Mouse (Mus musculus) right cerebral cortex, postnatal 25 days (tissue): ENCODE measurements at regions not wholly inside any gene's neighbourhood (a gene's known extent, or its start where the extent isn't known, plus 50 kb on each side); places are given as distances from the start of the nearest gene placed in this dataset.
"Not testable (repeated sequence)": the region's sequence is repeated elsewhere in the genome, so short reads cannot be mapped to it uniquely, and the experiment has no call there.

Experiments
- DNase-seq: peaks from one replicate; pipeline ENCODE4 v3.0.0; 2022

DNA sequence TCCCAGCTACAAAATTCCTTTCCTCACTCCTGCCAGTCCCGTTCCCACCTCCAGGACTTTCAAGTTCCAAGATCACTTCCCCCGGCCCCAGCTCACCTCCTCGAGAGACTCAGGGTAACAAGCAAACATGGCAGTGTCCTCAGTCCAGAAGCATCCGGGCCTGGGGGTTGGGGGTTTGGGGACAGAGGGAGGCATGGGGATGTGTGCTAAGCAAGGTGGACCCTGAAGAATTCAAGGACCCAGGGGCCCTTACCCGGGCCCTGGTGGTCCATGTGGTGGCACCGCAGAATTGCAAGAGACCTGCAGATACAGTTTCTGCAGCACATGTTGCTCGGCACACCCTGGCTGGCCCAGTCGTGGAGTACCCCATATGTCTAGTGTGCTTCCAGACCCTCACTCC is 269.9 kb upstream of the Ube2e3 start:
- DNase-seq, result no peak

DNA sequence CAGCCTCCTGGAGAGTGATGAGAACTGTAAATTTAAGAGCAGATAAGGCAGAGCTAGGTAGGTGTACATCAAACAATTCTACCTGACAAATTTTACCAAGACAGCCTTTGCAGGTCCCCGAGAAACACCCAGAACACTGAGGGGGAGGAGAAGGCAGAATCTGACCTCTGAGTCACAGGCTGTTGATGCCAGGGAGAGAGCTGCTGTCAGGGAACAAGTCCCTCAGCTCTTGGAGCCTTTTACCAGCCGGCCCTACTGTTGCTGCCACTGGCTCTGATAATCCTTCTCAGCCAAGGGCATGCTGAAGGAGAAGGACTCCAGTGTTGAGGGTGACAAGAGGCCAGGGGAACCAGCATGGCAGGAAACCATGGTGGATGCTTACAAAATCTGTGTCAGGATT is 271.7 kb upstream of the Ube2e3 start:
- DNase-seq, result no peak

GRCm38 (mm10) chr2:78580013-78580412 is 287.9 kb upstream of the Ube2e3 start:
- DNase-seq, result no peak

DNA sequence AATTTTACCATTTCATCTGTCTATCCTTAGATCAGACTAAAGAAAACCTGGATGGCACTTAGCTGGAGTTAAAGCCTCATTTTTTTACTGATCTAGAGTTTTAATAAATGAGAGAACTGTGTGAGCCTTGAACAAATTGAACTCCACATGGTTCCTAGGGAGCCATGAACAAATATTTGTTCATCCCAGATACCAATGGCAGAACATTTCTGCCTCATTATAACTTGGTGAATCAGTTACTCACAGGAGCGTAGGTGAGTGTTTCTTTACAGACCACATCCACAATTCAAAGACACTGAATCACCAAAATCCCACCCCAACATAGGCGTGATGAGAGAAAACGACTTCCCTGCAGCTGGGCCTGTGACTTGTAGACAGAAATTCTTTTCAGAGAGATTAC is 295.4 kb upstream of the Ube2e3 start:
- DNase-seq, result no peak

DNA sequence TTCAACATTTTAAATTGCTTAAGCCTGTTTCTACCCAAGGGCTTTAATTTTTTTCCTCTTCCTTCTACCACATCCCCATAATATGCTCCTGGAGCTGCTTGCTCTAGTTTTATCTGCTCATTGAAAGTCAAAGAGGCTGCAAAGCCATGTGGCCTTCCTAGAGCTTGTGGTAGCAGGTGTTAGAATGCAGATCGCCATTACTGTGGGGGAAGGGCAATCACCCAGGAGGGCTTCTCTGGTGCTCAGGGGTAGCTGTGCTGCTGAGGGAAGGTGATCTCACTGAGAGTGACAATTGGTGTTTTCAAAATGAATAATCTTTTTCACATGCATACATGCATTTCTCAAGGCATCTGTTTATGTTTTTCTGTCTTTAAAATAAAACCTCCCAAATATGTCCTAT is 309.8 kb upstream of the Ube2e3 start:
- no peak for DNase-seq

DNA sequence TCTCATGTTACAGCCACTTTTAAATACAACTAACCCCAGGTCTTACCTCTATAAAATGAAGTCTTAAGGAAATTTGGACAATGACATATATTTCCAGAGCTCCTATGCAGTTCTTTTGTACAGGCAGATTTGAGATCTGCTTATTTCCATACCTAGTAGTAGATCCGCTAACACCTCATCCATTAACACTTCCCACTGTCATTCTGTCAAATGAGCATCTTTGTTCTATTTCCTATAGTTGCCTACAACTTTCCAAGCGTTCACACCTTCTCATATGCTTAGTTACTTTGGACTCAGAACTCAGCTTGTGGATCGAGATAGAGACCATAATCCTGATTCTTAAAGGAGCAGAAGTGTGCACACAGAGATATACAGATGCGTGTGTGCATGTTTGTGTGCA is 316.8 kb upstream of the Ube2e3 start:
- no peak for DNase-seq

DNA sequence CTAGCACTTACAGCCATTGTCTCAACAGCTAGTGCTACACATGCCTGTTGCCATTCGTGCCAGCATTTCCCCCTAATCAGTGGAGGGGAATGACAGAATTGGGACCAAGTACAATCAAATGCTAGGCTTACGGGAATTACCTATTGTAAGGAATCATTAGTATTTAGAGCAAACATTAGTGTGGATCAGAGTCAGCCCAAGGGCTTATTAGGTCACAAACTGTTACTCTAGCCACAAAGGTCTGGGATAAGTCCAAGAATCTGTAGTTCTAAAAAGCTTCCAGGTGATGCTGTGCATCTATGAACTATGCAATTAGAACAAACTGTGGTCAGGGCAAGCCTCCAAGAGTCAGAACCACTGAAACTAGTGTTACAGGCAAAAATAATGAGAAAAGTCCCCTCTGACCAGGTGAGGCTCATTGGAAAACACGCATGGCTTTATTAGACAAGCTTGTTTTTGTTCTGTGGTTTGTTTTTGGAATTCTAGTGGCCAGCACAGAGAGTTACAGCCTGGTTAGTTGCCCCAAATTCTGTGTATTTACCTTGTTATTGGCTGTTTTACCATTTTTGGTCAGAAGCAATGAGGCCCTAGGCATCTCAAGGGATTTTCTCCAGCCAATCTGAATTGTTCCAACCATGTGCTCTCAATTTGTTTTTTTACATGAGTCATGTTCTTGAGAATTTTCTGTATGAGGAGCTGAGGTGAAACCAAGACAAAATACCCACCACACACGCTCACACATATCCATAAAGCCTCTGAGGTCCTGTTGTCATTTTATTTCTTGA is 319.0 kb upstream of the Ube2e3 start:
- no peak for DNase-seq

GRCm38 (mm10) chr2:78547286-78547685 is 320.6 kb upstream of the Ube2e3 start:
- DNase-seq, result no peak

- no peak for DNase-seq
Measured at GRCm38 (mm10) chr2:78540422-78540821, 327.5 kb upstream of the Ube2e3 start.

GRCm38 (mm10) chr2:78539592-78540300 is 328.2 kb upstream of the Ube2e3 start:
- DNase-seq, result no peak

- no peak for DNase-seq
Measured at GRCm38 (mm10) chr2:78537574-78537973, 330.4 kb upstream of the Ube2e3 start.

DNA sequence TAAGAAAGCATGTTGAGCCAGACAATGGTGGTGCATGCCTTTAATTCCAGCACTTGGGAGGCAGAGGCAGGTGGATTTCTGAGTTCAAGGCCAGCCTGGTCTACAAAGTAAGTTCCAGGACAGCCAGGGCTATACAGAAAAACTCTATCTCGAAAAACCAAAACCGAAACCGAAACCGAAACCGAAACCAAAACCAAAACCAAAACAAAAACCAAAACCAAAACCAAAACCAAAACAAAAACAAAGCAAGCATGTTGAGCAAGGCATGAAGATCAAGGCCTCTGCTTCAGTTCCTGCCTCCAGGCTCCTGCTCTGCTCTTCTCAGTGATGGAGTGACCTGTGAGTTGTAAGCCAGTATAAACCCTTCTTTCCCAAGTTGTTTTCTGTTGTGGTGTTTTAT is 334.0 kb upstream of the Ube2e3 start:
- not testable (repeated sequence) for DNase-seq

GRCm38 (mm10) chr2:78530535-78530934 is 337.4 kb upstream of the Ube2e3 start:
- DNase-seq, result no peak

GRCm38 (mm10) chr2:78520258-78521023 is 347.5 kb upstream of the Ube2e3 start:
- DNase-seq, result no peak

- no peak for DNase-seq
Measured at GRCm38 (mm10) chr2:78493115-78493514, 374.8 kb upstream of the Ube2e3 start.

DNA sequence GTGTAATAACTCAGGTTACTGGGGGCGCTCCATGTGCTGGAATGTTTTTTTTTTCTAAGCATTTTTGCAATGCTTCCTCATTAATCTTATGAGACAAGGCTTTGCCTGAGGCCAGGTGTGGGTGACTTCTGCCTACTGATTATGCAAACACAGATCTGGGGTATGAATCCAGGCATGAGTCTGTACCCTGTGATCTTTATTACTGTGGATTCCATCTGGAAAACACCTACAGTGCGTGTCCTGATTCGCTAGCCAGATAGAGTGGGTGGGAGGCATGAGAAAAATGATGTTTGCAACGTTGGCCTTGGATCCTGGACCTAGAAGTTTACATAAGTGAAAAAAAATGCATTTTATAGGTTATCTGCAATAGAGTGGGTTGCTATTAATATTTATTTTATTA is 387.9 kb upstream of the Ube2e3 start:
- DNase-seq, result peak; percentile 6

GRCm38 (mm10) chr2:78459444-78459843 is 408.5 kb upstream of the Ube2e3 start:
- DNase-seq, result no peak

DNA sequence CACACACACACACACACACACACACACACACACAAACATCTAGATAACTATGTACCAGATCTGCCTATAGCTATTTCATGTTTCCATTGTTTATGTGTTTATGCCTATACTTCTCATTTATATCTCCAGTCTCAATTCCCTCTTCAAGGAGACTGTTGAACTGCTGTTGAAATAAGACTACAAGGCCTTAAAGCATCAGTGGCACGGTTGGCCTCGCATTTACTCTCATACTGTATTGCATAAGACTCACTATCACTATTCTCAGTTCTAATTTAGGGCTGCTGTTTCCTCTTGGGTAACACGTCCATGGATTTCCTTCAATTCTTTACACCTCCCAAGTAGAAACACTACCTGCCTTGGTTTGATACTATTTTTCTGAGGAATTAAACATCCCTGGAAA is 414.5 kb upstream of the Ube2e3 start:
- no peak for DNase-seq

DNA sequence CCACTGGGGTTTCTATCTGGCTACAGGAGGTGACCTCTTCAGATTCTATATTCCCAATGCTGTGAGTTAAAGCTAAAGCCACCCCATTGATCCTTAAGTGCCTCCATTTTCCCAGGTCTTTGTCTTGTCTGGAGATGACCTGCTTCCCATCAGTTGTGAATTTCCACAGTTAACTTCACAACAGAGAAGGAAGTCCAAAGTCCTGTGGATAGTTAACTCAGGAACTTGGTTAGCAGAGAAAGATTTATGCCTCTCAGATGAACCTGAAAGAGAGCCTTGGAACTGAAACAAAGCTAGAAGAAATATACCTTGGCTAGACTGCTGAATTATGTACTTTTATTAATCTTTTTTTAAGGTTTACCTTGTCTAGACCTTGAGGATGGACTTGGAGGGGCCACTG is 431.1 kb upstream of the Ube2e3 start:
- no peak for DNase-seq

DNA sequence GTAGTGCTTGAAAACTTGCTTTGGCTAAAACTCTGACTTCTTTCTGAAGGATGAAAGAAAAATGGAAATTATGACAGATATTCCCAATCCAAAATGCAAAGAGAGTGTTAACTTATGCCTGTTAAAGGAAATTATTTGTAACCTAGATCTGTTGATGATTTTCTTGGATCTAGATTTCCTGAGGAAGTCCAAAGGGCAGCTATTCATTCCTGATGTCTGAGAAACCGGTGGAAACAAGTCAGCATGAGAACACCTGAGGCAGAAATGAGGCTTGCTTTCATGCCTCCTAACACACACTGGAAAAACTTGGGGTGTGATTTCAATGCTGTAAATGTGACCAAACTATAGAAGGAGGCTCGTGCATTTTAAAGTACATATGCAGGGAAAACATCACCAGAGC is 432.9 kb upstream of the Ube2e3 start:
- no peak for DNase-seq

- no peak for DNase-seq
Measured at GRCm38 (mm10) chr2:78427659-78428336, 440.1 kb upstream of the Ube2e3 start.

GRCm38 (mm10) chr2:78418561-78419338 is 449.2 kb upstream of the Ube2e3 start:
- no peak for DNase-seq
